Mouse (Mus musculus): ENCODE results near the gene Mdga1. TPM values are rescaled to one million over a fixed set of nuclear protein-coding genes. Genes with fewer than 3 reads are reported as not detected.
A peak's percentile ranks its signal among the peaks of the same experiment; 100 is the strongest.

The Mdga1 gene
- polyA plus RNA-seq, 1 experiment from 2014 or later, result 1.7 TPM

GRCm38 (mm10) chr17:29950574-29950973, 19.3 kb downstream of the Mdga1 start:
- peak overlapping the region; percentile 18; the same call in 1 of the 2 replicates for H3K27ac ChIP-seq (ENCODE audit: low read depth)
- H3K9me3 ChIP-seq (ENCODE audit: control insufficient read depth, low read length), result no peaks in the 10 kb centered on the region
- no peak for DNase-seq (ENCODE audit: low spot score)
- H3K27me3 ChIP-seq (replicated peaks; ENCODE audit: control insufficient read depth, insufficient read depth, low read length), result no peaks in the 10 kb centered on the region
- ATAC-seq (replicated peaks; ENCODE audit: low FRiP score, low TSS enrichment, low read depth), result peak; percentile 40; the same call in 1 of the 2 replicates
- no peak overlapping the region for H3K4me2 ChIP-seq (ENCODE audit: low read length)
- H3K36me3 ChIP-seq (ENCODE audit: control insufficient read depth, insufficient read depth, low read length), result no peaks in the 10 kb centered on the region
- H3K4me3 ChIP-seq (ENCODE audit: low read depth, low read length), result no peak overlapping the region
- WGBS, result 67% methylated on average over 8 of the region's 8 CpGs
- no peak overlapping the region for H3K9ac ChIP-seq (ENCODE audit: low read length)
- H3K4me1 ChIP-seq (replicated peaks; ENCODE audit: control insufficient read depth, insufficient read depth, low read length), result no peaks in the 10 kb centered on the region

GRCm38 (mm10) chr17:29947271-29947714, 22.6 kb downstream of the Mdga1 start:
- no peak overlapping the region for H3K27ac ChIP-seq (ENCODE audit: low read depth)
- H3K36me3 ChIP-seq (ENCODE audit: control insufficient read depth, insufficient read depth, low read length), result no peaks in the 10 kb centered on the region
- H3K4me2 ChIP-seq (ENCODE audit: low read length), result no peak overlapping the region
- H3K4me3 ChIP-seq (ENCODE audit: low read depth, low read length), result no peak overlapping the region
- H3K27me3 ChIP-seq (replicated peaks; ENCODE audit: control insufficient read depth, insufficient read depth, low read length), result no peaks in the 10 kb centered on the region
- ATAC-seq (replicated peaks; ENCODE audit: low FRiP score, low TSS enrichment, low read depth) (no peak), DNase-seq (ENCODE audit: low spot score) (no peak)
- 49% methylated on average over 5 of the region's 5 CpGs for WGBS
- no peaks in the 10 kb centered on the region for H3K9me3 ChIP-seq (ENCODE audit: control insufficient read depth, low read length)
- no peaks in the 10 kb centered on the region for H3K4me1 ChIP-seq (replicated peaks; ENCODE audit: control insufficient read depth, insufficient read depth, low read length)
- H3K9ac ChIP-seq (ENCODE audit: low read length), result no peak overlapping the region

- no peaks in the 10 kb centered on the region for H3K9me3 ChIP-seq (ENCODE audit: control insufficient read depth, low read length)
- no peak overlapping the region for H3K4me3 ChIP-seq (ENCODE audit: low read depth, low read length)
- no peaks in the 10 kb centered on the region for H3K36me3 ChIP-seq (ENCODE audit: control insufficient read depth, insufficient read depth, low read length)
- WGBS, result 69% methylated on average over 11 of the region's 11 CpGs
- H3K27ac ChIP-seq (ENCODE audit: low read depth), result no peak overlapping the region
- no peak overlapping the region for H3K4me2 ChIP-seq (ENCODE audit: low read length)
- ATAC-seq (replicated peaks; ENCODE audit: low FRiP score, low TSS enrichment, low read depth) (no peak), DNase-seq (ENCODE audit: low spot score) (no peak)
- no peaks in the 10 kb centered on the region for H3K4me1 ChIP-seq (replicated peaks; ENCODE audit: control insufficient read depth, insufficient read depth, low read length)
- no peaks in the 10 kb centered on the region for H3K27me3 ChIP-seq (replicated peaks; ENCODE audit: control insufficient read depth, insufficient read depth, low read length)
- H3K9ac ChIP-seq (ENCODE audit: low read length), result no peak overlapping the region
These were observed 25.5 kb downstream of the Mdga1 start for GRCm38 (mm10) chr17:29944376-29944775.

GRCm38 (mm10) chr17:29939011-29939410, 30.9 kb downstream of the Mdga1 start:
- ATAC-seq (replicated peaks; ENCODE audit: low FRiP score, low TSS enrichment, low read depth) (no peak), DNase-seq (ENCODE audit: low spot score) (no peak)
- no peak overlapping the region for H3K27ac ChIP-seq (ENCODE audit: low read depth)
- no peaks in the 10 kb centered on the region for H3K36me3 ChIP-seq (ENCODE audit: control insufficient read depth, insufficient read depth, low read length)
- no peak overlapping the region for H3K4me3 ChIP-seq (ENCODE audit: low read depth, low read length)
- WGBS, result 85% methylated on average over 5 of the region's 5 CpGs
- H3K9me3 ChIP-seq (ENCODE audit: control insufficient read depth, low read length), result no peaks in the 10 kb centered on the region
- H3K27me3 ChIP-seq (replicated peaks; ENCODE audit: control insufficient read depth, insufficient read depth, low read length), result no peaks in the 10 kb centered on the region
- no peak overlapping the region for H3K9ac ChIP-seq (ENCODE audit: low read length)
- no peak overlapping the region for H3K4me2 ChIP-seq (ENCODE audit: low read length)
- no peaks in the 10 kb centered on the region for H3K4me1 ChIP-seq (replicated peaks; ENCODE audit: control insufficient read depth, insufficient read depth, low read length)

DNA sequence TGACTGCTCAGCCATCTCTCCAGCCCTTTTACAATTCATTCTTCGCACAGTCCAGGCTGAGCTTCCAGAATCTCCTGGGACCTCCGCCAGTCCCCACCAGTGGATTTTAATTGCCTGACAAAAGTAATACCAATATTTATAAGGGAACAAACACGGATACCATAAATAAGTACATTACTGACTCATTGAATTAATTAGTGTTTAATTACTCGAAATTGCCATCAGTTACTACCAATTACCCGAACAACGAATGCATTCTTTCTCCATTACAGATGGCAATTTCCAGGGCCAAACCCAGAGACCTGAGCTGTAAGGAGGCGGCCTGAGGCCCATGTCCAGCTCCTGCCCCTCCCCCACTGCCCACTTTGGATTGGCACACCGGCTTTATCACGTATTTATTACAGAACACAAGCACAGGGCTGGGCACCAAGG, 32.5 kb downstream of the Mdga1 start:
- Histone ChIP-seq H3K4me1 (replicated peaks; ENCODE audit: control insufficient read depth, insufficient read depth, low read length) (no peaks in the 10 kb centered on the region), H3K27me3 (replicated peaks; ENCODE audit: control insufficient read depth, insufficient read depth, low read length) (no peaks in the 10 kb centered on the region), H3K36me3 (ENCODE audit: control insufficient read depth, insufficient read depth, low read length) (no peaks in the 10 kb centered on the region), H3K27ac (ENCODE audit: low read depth) (no peak overlapping the region), H3K9me3 (ENCODE audit: control insufficient read depth, low read length) (no peaks in the 10 kb centered on the region), H3K4me2 (ENCODE audit: low read length) (no peak overlapping the region), H3K9ac (ENCODE audit: low read length) (no peak overlapping the region), H3K4me3 (ENCODE audit: low read depth, low read length) (no peak overlapping the region)
- DNase-seq (ENCODE audit: low spot score), result no peak
- no peak; the same call in 1 of the 2 replicates for ATAC-seq (replicated peaks; ENCODE audit: low FRiP score, low TSS enrichment, low read depth)
- 84% methylated on average over 9 of the region's 9 CpGs for WGBS

DNA sequence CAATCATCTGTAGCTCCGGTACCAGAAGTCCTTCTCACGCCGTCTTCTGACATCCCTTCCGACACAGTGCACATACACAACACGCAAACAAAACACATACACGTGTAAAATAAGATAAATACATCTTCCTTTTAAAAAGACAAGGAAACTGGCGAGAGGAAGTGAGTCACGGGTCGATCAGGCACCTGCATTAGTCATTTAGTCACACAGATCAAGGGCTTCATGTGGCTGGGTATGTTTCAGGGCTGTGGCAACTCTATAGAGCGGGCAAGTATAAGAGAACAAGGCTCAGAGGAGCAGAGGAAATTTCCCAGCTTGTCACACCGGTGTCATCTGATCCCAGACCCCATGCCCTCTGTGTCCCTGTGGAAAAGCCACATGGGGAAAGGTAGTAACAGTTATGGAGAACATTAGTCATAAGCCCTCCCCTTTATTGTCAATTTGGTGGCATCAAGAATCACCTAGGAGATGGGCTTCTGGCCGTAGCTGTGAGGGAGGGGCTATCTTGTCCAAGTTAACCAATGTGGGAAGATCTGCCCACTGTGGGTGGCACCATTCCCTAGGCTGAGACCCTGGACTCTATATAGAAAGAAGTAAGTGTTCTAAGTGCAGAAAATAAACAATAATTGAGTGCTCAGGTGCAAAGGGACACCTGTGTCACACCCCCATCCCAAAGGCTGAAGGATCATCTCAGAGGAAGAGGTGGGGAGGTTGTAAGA, 35.6 kb downstream of the Mdga1 start:
- Histone ChIP-seq H3K9ac (ENCODE audit: low read length) (no peak overlapping the region), H3K4me1 (replicated peaks; ENCODE audit: control insufficient read depth, insufficient read depth, low read length) (no peaks in the 10 kb centered on the region; the same call in 1 of the 2 replicates), H3K27me3 (replicated peaks; ENCODE audit: control insufficient read depth, insufficient read depth, low read length) (no peaks in the 10 kb centered on the region), H3K27ac (ENCODE audit: low read depth) (no peak overlapping the region), H3K9me3 (ENCODE audit: control insufficient read depth, low read length) (no peaks in the 10 kb centered on the region), H3K36me3 (ENCODE audit: control insufficient read depth, insufficient read depth, low read length) (no peaks in the 10 kb centered on the region), H3K4me2 (ENCODE audit: low read length) (no peak overlapping the region), H3K4me3 (ENCODE audit: low read depth, low read length) (no peak overlapping the region)
- WGBS, result 82% methylated on average over 12 of the region's 12 CpGs
- ATAC-seq (replicated peaks; ENCODE audit: low FRiP score, low TSS enrichment, low read depth) (no peak), DNase-seq (ENCODE audit: low spot score) (no peak)

DNA sequence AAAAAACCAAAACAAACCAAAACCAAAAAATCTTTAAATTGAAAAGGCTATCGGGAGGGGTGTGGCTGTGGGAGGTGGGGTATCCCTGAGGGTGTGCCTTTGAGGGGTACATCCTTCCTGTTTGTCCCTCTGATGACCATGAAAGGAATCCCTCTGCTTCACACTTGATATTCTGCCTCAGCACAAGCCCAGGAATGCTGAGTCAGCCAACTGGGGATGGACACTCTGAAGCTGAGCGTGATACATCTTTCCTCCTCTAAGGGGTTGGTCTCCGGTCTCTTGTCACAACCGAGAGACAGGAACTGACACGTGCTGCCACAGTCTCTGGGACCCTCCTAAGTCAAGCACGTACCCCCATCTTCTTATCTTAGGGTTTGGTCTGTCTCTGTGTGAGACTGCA, 37.1 kb downstream of the Mdga1 start:
- no peak overlapping the region for H3K4me3 ChIP-seq (ENCODE audit: low read depth, low read length)
- H3K4me1 ChIP-seq (replicated peaks; ENCODE audit: control insufficient read depth, insufficient read depth, low read length), result no peaks in the 10 kb centered on the region; the same call in 1 of the 2 replicates
- H3K27me3 ChIP-seq (replicated peaks; ENCODE audit: control insufficient read depth, insufficient read depth, low read length), result no peaks in the 10 kb centered on the region
- H3K9ac ChIP-seq (ENCODE audit: low read length), result no peak overlapping the region
- DNase-seq (ENCODE audit: low spot score) (no peak), ATAC-seq (replicated peaks; ENCODE audit: low FRiP score, low TSS enrichment, low read depth) (no peak)
- H3K27ac ChIP-seq (ENCODE audit: low read depth), result no peak overlapping the region
- WGBS, result 74% methylated on average over 6 of the region's 6 CpGs
- no peaks in the 10 kb centered on the region for H3K36me3 ChIP-seq (ENCODE audit: control insufficient read depth, insufficient read depth, low read length)
- no peaks in the 10 kb centered on the region for H3K9me3 ChIP-seq (ENCODE audit: control insufficient read depth, low read length)
- H3K4me2 ChIP-seq (ENCODE audit: low read length), result no peak overlapping the region

GRCm38 (mm10) chr17:29931224-29931945, 38.5 kb downstream of the Mdga1 start:
- Histone ChIP-seq H3K4me2 (ENCODE audit: low read length) (no peak overlapping the region), H3K4me1 (replicated peaks; ENCODE audit: control insufficient read depth, insufficient read depth, low read length) (no peaks in the 10 kb centered on the region; the same call in 1 of the 2 replicates)
- WGBS, result 80% methylated on average over 31 of the region's 31 CpGs

More at GRCm38 (mm10) chr17:29931224-29931945, 38.5 kb downstream of the Mdga1 start:
- Histone ChIP-seq H3K9me3 (ENCODE audit: control insufficient read depth, low read length) (no peaks in the 10 kb centered on the region), H3K27me3 (replicated peaks; ENCODE audit: control insufficient read depth, insufficient read depth, low read length) (no peaks in the 10 kb centered on the region), H3K27ac (ENCODE audit: low read depth) (no peak overlapping the region), H3K9ac (ENCODE audit: low read length) (no peak overlapping the region), H3K4me3 (ENCODE audit: low read depth, low read length) (no peak overlapping the region), H3K36me3 (ENCODE audit: control insufficient read depth, insufficient read depth, low read length) (no peaks in the 10 kb centered on the region)
- ATAC-seq (replicated peaks; ENCODE audit: low FRiP score, low TSS enrichment, low read depth) (no peak), DNase-seq (ENCODE audit: low spot score) (no peak)

Measured in intestine, embryonic 14.5 days (tissue).